Mouse (Mus musculus) bone marrow macrophage, adult 2 months (primary cell): ENCODE measurements around the gene Tspan12.

ENCODE experiments used
- CTCF ChIP-seq: IDR thresholded peaks from 2 replicates; pipeline ENCODE4 v1.5.1; 2012; ENCODE audit warnings: low read depth, mild to moderate bottlenecking, low read length, moderate library complexity
- POLR2A ChIP-seq: IDR thresholded peaks from 2 replicates; pipeline ENCODE4 v1.6.1; 2012; ENCODE audit warnings: mild to moderate bottlenecking, low read depth, low read length, borderline replicate concordance

GRCm38 (mm10) chr6:21850526-21851345, 1.6 kb downstream of the Tspan12 start:
- TF ChIP-seq CTCF: no peak
- TF ChIP-seq POLR2A: no peak
